Mouse (Mus musculus): ENCODE data around the gene Srrm4. TPM values are rescaled to one million over a fixed set of nuclear protein-coding genes. Genes with fewer than 3 reads are reported as not detected.

Gene Srrm4
- polyA plus RNA-seq, 1 experiment from 2014 or later, result 20.7 TPM

GRCm38 (mm10) chr5:116389321-116389720, 202.3 kb downstream of the Srrm4 start:
- WGBS, result 78% methylated on average over 4 of the region's 4 CpGs
- H3K4me2 ChIP-seq (ENCODE audit: low read depth), result no peak overlapping the region
- no peak overlapping the region for H3K27ac ChIP-seq (ENCODE audit: low read depth, low read length)
- H3K4me3 ChIP-seq (ENCODE audit: low read depth, low read length), result no peak overlapping the region
- H3K4me1 ChIP-seq (ENCODE audit: control insufficient read depth, insufficient read depth, low read length), result no peaks in the 10 kb centered on the region
- no peaks in the 10 kb centered on the region for H3K27me3 ChIP-seq (ENCODE audit: control insufficient read depth, insufficient read depth, low read length)
- H3K36me3 ChIP-seq (ENCODE audit: control insufficient read depth, insufficient read depth, low read length), result no peaks in the 10 kb centered on the region
- ATAC-seq (ENCODE audit: insufficient read depth, low FRiP score, low TSS enrichment), result no peak
- DNase-seq (ENCODE audit: low spot score), result no peak
- no peak overlapping the region for H3K9ac ChIP-seq (ENCODE audit: low read length)
- no peaks in the 10 kb centered on the region for H3K9me3 ChIP-seq (ENCODE audit: control insufficient read depth, low read length)

Other genes with a start within 250 kb of the Srrm4 start
- 4.2 and 5.5 TPM in 2 replicates for gene Hspb8, start 169.0 kb downstream of the Srrm4 start, polyA plus RNA-seq (2014; fragmentation: Nextera tagmentation; extraction: Ambion mirVana)